Mouse (Mus musculus): Measurements from ENCODE around the gene Fgr.

Gene Fgr

DNA sequence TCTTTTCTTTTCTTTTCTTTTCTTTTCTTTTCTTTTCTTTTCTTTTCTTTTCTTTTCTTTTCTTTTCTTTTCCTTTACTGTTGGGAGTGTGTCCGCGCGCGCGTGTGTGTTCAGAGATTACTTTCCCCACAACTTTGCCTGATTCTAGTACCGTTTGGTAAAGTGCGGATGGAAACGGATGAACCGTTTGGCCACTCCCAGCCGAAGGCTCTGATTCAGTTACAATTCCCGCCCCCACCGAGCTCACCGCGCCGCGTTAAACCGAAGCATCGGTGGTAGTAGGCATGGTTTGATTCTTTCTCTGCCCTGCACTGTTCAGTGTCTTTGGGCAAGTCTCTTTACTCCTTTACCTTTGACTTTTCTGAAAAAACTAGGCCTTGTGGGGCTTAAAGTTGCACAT, 65.9 kb downstream of the Fgr start:
- no peak for DNase-seq

DNA sequence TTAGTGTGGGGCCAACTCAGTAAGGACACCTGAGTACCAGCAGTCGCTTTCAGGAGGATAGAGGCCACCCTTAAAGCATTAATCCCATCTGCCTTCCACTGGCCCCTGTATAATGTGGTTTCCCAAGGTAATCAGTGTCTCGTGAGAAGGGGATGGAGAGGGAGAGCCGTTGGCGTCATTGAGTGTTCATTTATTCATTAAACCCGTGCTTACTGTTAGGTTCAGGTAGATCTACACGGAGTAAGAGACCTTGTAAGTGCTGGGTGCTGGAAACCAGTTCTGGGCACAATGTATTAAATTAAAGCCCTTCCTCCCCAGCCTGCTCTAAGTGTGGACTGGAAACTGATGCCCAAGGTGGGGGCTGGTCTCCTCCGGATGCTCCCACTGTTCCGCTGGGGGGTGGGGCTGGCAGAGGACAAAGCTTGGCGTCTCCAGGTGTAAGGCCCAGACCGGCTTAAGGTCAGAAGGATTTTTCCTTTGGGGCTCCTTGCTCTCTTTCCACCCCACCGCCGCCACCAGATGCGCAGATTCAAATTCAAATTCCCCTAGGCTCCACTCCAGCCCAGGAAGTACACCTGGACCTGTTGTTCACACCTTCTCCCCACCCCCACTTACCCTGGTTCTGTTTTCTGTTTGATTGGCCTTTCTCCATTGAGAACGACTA, 66.5 kb downstream of the Fgr start:
- no peak for DNase-seq

DNA sequence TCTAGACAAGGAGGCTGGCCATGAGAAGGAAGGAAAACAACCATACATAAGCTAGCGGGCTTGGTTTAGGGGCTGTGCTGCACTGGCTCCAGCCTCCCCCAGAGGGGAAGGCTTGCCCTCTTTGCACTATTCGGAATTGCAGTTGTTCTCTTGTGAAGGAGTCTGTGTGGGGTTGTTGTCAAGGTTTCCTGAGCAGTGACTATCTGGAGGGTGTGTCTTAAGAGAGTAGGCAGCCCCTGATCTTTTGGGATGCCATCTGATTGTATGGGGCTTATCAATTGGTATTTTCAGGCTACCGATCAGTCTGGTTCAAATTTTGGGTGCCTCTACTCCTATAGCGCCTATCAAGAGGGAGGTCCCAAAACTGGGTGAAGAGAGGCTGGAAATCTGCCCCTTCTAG, 68.3 kb downstream of the Fgr start:
- no peak for DNase-seq

DNA sequence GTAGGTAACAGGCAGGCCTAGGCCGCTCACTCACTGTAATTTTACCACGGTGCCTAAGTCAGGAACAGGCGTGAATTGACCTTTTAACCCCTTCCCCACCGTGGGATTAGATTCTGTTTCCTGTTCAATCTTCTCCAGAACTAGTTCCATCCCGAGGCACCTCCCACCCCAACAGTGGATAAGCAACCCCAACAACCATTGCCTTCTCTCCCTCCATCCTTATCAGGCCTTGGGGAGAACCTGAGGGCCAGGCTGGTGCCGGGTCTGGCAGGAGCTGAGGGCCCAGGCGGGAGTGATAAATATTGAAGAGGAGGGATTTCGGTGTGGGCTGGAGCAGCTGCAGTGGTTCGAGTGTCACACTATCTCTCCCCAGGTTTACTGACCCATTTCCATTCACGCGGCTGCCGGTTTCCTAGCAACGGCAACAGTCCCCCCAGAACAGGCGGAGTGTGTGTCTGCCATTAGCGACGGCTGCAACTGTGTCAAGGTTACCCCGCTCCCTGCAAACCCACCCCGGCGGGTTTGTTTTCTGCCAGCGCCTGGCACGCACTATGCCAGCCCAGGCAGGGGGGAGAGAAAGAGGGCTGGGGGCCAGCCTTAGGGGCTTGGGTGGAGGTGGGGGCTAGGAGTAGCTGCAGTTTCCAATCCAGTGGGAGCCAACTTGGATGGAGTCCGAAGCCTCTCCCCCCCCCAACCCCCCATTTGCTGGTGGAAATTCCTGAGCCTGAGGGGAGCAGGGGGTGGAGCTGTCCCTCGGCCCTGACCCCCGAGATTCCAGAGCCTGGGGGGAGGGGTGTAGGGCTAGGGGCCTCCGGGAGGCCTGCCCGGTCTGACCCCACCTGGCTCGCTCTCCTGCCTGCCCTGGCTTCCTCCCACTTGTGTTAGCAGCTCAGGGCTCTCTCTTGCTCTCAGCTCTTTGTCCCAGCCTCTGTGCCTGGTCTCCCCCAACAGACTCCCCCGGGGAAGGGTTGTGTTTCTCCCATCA, 69.0 kb downstream of the Fgr start:
- DNase-seq = no peak

DNA sequence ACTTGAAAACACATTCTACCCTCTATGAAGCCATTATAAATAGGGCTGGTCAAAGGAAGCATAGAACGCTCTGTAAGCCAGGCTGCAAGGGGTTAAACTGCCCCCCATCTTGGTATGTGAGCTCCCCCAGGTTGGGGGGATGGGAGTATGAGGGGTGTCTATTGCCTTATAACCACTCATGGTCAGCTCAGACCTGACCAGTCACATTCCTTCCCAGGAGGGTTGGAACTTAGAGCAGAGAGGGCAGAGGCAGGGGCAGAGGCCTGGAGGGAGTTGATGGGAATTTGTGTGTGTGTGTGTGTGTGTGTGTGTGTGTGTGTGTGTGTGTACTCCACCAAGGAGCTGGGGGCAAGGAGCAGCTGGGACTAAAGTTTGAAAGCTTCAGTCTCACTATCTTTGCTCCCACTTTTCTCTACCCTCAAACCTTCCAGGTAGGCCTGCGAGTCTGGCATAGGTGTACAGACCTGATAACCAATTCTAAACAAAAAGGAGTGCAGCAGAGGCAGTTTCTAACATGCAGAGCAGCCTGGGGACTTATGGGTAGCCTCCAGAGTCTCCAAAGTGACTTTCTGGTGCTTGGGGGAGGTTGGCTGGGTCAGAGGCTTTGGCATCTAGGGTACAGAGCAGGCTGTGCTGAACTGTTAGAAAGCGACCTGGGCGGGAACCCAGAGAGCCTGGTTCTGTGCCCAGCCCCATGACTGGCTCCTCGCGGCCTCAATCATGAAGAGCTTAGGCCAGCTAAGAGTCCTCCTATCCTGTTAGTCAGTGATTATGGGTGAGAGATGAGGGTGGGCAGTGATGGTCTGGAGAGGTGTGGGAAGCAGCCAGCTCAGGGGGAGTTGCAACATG, 70.1 kb downstream of the Fgr start:
- no peak for DNase-seq

DNA sequence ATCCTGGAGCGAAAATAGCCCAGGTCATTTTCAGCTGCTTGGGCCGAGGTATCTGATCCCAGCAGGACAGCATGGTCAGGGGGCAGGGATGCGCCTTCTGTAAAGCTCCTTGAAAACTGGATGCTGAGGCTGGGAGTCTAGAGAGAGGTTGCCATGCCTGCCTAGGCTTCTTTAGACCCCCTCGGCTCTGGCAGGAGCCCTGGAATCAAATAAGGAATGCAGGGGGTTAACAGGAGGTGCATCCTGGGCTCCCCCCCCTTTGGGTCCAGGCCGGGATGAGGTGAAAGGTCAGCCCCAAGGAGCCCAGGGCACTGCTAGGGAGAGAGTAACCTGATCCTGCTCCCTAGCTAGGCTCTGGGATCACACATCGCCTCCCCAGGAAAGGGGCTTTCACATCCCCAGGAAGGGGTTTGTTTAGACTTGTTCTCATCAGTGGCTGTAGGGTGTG, 70.8 kb downstream of the Fgr start:
- DNase-seq = no peak

DNA sequence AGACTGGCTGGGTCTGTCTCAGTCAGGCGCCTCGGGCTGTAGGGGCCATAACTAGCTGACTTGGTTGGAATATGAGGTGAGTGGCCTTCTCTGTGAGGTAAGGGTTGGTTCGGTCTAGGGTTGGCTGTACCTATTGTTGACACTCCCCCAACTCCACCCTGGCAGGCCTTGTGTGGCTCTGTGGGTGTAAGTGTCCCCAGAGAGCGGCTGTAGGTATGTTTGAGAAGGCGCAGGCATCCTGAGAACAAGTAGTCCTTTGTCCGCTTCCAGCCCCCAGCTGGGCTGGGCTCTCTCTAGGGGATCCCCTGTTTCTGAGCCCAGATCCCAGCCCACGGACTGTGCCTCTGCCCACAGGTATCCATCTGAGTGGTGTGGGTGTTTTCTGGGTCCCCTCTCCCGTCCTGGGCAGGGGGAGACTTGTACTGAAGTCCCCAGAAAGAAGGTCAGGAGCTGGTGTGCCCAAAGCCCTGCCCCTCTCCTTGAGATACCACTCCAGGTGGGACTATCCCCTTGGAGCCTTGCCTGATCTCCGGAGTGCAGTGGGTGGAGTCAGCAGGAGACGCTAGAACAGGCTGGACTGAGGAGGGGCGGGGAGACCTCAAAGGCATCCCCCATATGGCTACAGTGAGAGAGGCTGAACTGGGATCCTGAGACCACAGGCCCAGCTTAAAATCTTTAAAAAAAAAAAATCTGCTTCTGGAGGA, 72.0 kb downstream of the Fgr start:
- no peak for DNase-seq

DNA sequence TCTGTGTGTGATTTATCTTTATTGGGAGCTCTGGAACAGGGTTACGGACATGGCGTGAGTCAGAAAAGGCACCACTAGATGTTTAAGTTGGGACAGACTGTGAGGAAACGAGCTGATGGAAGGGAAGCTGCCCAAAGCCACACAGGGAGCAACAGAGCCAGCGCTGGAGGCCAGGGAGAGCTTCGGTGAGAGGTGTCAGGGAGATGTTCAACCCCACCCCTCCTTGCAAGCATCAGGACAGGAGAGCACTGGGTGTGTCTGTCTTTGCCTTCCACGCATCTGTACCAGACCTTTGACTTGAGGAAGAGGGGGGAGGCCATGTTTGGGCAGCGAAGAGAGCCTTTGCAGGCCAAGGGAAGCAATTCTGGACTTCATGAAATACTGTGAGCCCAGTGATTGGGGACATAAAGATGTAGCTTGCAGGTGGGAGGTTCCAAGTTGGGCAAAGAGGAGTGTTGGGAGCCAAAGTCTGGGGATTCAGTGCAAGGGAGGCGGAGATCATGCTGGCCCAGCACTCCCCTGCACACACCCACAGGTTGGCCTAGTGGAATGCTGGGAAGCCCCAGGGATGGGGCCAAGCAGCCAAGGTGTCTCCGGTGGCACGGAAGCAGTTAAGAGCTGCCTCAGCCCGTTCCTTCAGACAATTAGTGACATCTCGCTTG, 72.9 kb downstream of the Fgr start:
- no peak for DNase-seq

DNA sequence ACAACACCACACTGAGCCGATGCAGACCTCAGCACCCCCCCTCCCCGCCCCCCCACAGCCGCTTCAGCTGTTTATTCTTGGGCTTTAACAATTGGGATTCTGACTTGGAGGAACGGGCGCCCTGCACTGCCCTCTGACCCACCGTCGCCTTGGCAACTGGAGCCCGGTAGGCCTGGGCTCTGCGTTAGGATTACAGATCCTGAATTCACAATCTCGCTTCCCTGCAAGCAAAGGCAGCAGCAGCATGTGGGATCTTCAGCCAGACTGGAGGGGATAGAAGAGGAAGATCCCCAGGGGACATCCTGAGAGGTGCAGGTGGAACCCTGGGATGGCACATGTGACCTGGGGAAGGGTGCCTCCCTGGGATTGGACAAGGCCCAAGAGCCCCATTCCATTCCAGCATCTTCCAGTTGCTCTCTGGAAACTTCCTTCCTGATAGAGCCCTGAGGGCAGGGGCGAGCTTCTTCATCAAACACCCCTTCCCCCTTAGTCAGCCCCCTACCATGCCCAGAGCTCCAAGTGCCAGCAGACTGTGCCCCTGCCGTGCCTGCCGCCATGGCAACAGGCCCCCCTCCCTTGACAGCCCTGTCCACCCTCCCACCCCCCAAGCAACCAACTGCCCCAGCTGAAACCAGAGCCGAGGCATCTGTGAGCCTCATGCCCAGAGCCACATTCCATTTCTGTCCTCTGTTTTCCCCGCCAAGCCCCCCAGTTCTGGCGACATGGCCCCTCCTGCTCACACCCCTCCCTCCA, 73.6 kb downstream of the Fgr start:
- no peak for DNase-seq

DNA sequence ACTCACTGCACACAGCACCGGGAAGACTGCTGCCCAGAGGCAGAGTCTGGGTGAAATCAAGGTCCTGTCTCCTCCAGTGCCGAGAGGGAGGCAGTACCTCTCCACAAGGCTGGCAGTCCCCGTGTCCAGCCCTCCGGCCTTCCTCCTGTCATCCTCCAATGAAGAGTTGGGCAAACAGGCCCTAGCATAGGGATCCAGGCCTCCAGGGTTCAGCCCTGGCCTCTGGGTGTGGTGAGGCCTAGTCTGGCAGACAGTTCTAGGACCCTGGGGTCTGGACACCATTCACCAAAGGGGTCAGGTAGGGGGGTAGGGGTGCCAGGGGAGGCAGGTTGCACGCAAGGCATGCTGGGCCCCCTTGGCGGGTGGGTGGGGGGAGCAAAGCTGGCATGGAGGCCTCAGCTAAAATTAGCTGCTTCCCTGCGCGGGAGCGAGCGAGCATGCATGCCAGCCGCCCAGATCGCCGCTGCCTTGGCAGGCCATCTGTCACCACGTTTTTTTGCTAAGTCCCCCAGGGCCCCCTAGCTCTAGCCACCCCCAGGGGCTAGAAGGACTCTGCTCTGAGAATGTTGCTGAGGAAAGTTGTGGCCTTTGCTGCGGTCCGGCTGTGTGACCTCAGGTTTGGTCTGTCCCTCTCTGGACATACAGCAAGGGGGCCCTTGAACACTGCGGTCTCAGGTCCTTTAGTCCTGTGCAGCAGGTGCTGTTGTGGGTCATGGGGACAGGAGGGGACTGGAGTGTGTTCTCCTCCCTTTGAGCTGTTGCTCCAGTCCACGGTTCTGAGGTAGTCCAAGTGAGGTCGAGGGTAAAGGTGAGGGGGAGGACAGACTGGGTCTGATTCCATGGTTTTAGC, 75.4 kb downstream of the Fgr start:
- no peak for DNase-seq

DNA sequence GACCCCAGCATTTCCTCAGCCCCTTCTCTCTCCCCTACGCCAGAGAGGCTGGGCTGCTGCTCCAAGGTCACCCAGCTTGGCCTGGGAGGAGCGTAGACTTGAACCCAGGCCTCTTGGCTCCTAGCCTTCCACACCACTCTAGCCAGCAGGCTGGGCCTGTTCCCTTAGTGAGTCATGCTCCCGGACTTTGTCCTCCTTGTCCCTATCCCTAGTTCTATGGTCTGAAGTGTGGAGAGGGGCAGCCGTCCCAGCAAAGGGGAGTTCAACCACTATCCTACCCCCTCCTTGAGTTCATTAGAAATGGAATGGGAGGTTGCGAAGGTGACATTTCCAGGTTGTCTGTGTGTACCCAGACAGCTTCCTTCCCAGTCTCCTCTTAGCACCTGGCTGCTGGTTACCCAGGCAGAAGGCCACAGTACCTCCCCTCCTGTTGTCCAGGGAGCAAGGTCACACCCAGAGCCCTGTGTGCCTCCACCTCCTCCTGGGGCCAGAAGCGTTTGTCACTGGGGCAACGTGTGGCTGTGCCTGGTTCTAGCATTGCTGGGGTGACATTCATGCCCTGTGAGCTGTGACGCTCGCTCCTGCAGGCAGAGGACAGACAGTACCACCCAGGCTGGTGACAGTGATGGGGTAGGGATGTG, 76.4 kb downstream of the Fgr start:
- no peak for DNase-seq

DNA sequence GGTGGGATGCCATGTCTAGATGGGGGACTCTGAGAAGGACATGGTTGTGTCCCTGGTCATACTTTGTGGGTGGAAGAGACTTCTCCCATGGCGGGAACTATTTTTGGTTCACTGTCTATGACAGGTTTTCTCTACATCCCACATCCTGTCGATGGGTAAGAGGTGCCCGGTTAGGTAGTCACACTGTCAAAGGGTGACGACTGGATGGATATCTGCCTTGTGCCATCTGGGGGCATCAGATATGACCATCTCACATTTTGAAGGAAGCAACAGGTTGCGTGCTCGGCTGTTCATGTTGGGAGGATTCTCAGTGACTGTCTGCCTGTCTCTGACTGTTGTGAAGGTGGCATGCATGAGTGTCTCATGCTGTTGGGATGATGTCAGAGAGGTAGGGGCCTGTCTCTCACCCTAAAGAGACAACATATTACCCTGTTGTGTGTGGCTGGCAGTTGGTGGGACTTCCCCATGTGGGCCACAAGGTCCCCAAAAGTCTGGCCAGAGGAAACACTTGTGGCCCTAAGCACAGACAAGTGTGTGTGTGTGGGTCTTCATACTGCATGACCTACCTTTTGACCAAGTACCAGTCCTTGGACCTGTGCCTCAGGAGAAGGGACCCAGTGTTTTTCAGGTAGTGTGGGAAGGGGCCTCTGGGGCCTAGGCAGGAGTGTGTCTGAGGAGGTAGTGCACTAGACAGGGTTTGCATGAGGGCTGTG, 77.1 kb downstream of the Fgr start:
- DNase-seq = no peak

DNA sequence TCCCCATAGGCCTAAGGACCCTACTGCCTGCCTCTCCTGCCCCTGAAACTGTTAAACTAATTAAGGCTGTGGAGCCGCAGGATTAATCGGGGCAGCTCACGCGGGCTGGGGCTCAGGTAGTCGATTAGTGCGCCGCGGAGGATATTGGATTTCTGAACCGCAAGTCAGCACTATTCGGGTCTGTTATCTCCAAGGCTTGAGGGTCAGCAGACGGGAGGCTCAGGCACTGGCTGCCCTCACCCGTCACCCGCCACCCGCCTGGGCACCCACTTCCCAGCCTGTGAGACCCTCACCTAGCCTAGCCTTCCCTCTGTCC, 77.6 kb downstream of the Fgr start:
- DNase-seq = no peak
